Mouse (Mus musculus) neural tube, embryonic 14.5 days (tissue): ENCODE measurements around the gene Gm5741. TPM values are rescaled to one million over a fixed set of nuclear protein-coding genes. Genes with fewer than 3 reads are reported as not detected.

ENCODE experiments used
- ATAC-seq: fragments of 200-750 bp; cut with Nextera tagmentation; 2 replicates; pipeline ENCODE4 v1.8.0; 2017; ENCODE audit warnings: low read depth, mild to moderate bottlenecking, moderate TSS enrichment, moderate library complexity
- H3K27ac ChIP-seq: fragments of 300-500 bp; sonication (generic); 2 replicates; pipeline ENCODE4 v1.5.1; 2014; ENCODE audit warnings: low read depth, mild to moderate bottlenecking, control low read depth, low read length, moderate library complexity, mixed read lengths
- H3K27me3 ChIP-seq: fragments of 300-500 bp; sonication (generic); 2 replicates; pipeline ENCODE4 v1.6.1; 2014; ENCODE audit warnings: low read length; ENCODE audit not compliant: control insufficient read depth, insufficient read depth
- H3K36me3 ChIP-seq: fragments of 300-500 bp; sonication (generic); 2 replicates; pipeline ENCODE4 v1.6.1; 2014; ENCODE audit warnings: low read length, mixed read lengths; ENCODE audit not compliant: control insufficient read depth, insufficient read depth
- H3K4me1 ChIP-seq: fragments of 300-500 bp; sonication (generic); 2 replicates; pipeline ENCODE4 v1.6.1; 2014; ENCODE audit warnings: low read length; ENCODE audit not compliant: control insufficient read depth, insufficient read depth
- H3K4me2 ChIP-seq: fragments of 300-500 bp; sonication (generic); 2 replicates; pipeline ENCODE4 v1.6.1; 2014; ENCODE audit warnings: mild to moderate bottlenecking, low read depth, low read length, control low read depth
- H3K4me3 ChIP-seq: fragments of 300-500 bp; sonication (generic); 2 replicates; pipeline ENCODE4 v1.5.1; 2014; ENCODE audit warnings: low read depth, low read length, control low read depth, mixed read lengths
- H3K9ac ChIP-seq: fragments of 300-500 bp; sonication (generic); replicated peaks from 2 replicates; pipeline ENCODE4 v1.6.1; 2014; ENCODE audit warnings: low read depth, mild to moderate bottlenecking, control low read depth, low read length, mixed read lengths
- H3K9me3 ChIP-seq: fragments of 300-500 bp; sonication (generic); 2 replicates; pipeline ENCODE4 v1.6.1; 2016; ENCODE audit warnings: low read length; ENCODE audit not compliant: control insufficient read depth
- WGBS: fragments of 180-500 bp; shearing (Covaris S2); extraction: QIAGEN DNeasy Blood & Tissue Kit; methylation state at CpG from one replicate; pipeline ENCODE4 v1.1.7; 2014; 5-methylcytosine and 5-hydroxymethylcytosine counted together
- polyA plus RNA-seq: library from polyadenylated mRNA; unstranded; fragments of >200 nt; fragmentation: Nextera tagmentation; extraction: Ambion mirVana; gene quantifications from 2 replicates; pipeline ENCODE4 v1.2.1, GENCODE M21; 2014

The Gm5741 gene
- polyA plus RNA-seq, 1 experiment from 2014 or later: not detected

DNA sequence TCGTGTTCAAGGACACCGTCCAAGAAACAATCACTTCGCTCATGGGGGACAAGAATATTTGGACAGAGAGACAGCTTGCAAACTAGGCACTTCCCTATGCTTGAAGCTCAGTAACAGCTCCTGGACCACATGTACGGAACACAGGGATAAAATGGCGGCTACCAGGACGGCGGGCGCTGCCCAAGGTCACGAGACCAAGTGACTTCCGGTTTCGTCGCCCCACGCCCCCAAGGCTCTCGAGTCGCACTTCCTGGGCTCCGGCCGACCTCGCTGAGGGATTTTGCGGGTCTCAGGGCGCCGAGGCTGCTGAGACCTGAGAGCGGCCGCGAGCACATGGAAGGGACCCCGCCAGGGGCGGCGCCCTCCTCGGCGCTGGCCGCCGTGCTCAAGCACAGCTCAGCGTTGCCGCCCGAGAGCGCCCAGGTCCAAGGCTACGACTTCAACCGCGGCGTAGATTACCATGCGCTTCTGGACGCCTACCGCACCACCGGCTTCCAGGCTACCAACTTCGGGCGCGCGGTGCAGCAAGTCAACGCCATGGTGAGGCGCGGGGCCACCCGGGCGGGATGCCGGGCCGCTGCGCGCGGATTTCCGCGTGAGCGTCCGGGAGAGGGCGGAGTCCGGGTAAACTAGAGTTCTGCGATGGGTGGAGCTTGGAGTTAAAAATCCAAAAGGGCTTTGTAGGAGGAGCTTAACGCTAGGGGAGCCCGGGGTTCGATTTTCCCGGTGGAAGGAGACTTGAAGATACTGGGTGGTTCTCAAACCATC, 3.9 kb upstream of the Gm5741 start, which contains the start of gene Dhps:
Dhps (plus strand) TSS at position 244 of the 768 bp plus-strand sequence.
- under 1% methylated on average over 58 of the region's 68 CpGs for whole genome bisulfite sequencing
- H3K4me2 ChIP-seq: peak within 1 kb of the TSS; percentile 59
- no peaks in the 10 kb centered on the region for H3K27me3 ChIP-seq
- peak within 1 kb of the TSS; percentile 65 for H3K9ac ChIP-seq
- peak; percentile 91 for ATAC-seq
- peaks cover 32% of the 10 kb centered on the region for H3K36me3 ChIP-seq
- peak within 1 kb of the TSS; percentile 94 for H3K4me3 ChIP-seq
- peak within 1 kb of the TSS; percentile 88 for H3K27ac ChIP-seq
- peaks cover 11% of the 10 kb centered on the region; the same call in 1 of the 2 replicates for H3K4me1 ChIP-seq
- no peaks in the 10 kb centered on the region for H3K9me3 ChIP-seq

DNA sequence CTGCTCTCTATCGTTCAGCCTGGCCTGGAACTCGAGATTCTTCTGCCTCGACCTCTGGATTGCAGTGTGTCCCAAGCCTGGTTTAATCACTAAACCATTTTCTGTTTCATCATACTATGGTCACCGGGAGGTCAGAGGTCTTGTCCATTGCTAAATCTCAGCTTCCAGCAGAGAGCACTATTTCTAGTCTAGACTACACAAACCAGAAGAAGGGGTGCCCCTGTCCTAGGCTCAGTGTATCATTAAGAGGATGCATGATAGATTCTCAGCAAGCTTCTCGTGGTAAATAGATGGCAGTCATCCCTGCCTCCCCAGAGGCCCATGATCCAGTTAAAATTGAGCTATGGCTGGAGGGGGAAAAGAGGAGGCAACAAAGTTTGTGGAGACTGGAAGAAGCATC, 3.3 kb upstream of the Gm5741 start:
- Histone ChIP-seq H3K4me1 (peaks cover 11% of the 10 kb centered on the region; the same call in 1 of the 2 replicates), H3K9ac (no peak overlapping the region), H3K4me2 (peak overlapping the region; percentile 59), H3K36me3 (peaks cover 36% of the 10 kb centered on the region), H3K4me3 (peak overlapping the region; percentile 94), H3K27me3 (no peaks in the 10 kb centered on the region), H3K27ac (peak overlapping the region; percentile 88), H3K9me3 (no peaks in the 10 kb centered on the region)
- ATAC-seq: no peak
- 80% methylated on average over 5 of the region's 5 CpGs for WGBS

- Histone ChIP-seq H3K4me2 (no peak overlapping the region), H3K4me3 (no peak overlapping the region), H3K9me3 (no peaks in the 10 kb centered on the region), H3K27ac (no peak overlapping the region), H3K27me3 (no peaks in the 10 kb centered on the region), H3K9ac (no peak overlapping the region), H3K4me1 (peaks cover 3% of the 10 kb centered on the region; the same call in 1 of the 2 replicates), H3K36me3 (peaks cover 28% of the 10 kb centered on the region)
- WGBS: 96% methylated on average over 2 of the region's 2 CpGs
- no peak for ATAC-seq
These were observed 627 bp downstream of the Gm5741 start for GRCm38 (mm10) chr8:85067155-85067554.

GRCm38 (mm10) chr8:85065213-85065612, 2.6 kb downstream of the Gm5741 start:
- Histone ChIP-seq H3K36me3 (peaks cover 31% of the 10 kb centered on the region), H3K4me2 (no peak overlapping the region), H3K27ac (no peak overlapping the region), H3K4me1 (peaks cover 10% of the 10 kb centered on the region), H3K27me3 (no peaks in the 10 kb centered on the region), H3K9me3 (no peaks in the 10 kb centered on the region), H3K4me3 (no peak overlapping the region), H3K9ac (no peak overlapping the region)
- no peak for ATAC-seq
- WGBS: 38% methylated on average over 2 of the region's 2 CpGs

DNA sequence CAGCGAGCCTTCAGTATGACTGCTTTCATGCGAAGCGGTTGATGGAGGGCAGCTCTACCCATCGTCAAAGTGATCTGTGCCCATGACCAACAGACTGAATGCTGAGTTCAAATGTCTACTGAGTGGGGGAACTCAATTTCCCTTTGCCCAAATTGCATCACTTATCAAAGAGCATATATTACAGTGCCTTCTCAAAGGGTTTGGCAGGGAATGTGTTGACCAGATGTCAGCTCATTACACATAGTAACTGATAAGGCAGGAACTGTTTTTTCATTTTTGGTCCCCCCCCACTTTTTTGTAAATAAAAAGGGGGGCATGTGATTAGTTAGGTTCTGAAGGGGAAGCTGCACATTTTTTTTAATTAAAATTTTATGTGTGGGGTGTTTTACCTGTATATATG, 5.2 kb downstream of the Gm5741 start:
- ATAC-seq: no peak
- H3K27ac ChIP-seq: no peak overlapping the region
- no peak overlapping the region for H3K9ac ChIP-seq
- H3K4me1 ChIP-seq: peaks cover 10% of the 10 kb centered on the region
- no peaks in the 10 kb centered on the region for H3K9me3 ChIP-seq
- H3K27me3 ChIP-seq: no peaks in the 10 kb centered on the region
- no peak overlapping the region for H3K4me2 ChIP-seq
- no peak overlapping the region for H3K4me3 ChIP-seq
- 98% methylated on average over 4 of the region's 4 CpGs for WGBS
- peaks cover 28% of the 10 kb centered on the region for H3K36me3 ChIP-seq

DNA sequence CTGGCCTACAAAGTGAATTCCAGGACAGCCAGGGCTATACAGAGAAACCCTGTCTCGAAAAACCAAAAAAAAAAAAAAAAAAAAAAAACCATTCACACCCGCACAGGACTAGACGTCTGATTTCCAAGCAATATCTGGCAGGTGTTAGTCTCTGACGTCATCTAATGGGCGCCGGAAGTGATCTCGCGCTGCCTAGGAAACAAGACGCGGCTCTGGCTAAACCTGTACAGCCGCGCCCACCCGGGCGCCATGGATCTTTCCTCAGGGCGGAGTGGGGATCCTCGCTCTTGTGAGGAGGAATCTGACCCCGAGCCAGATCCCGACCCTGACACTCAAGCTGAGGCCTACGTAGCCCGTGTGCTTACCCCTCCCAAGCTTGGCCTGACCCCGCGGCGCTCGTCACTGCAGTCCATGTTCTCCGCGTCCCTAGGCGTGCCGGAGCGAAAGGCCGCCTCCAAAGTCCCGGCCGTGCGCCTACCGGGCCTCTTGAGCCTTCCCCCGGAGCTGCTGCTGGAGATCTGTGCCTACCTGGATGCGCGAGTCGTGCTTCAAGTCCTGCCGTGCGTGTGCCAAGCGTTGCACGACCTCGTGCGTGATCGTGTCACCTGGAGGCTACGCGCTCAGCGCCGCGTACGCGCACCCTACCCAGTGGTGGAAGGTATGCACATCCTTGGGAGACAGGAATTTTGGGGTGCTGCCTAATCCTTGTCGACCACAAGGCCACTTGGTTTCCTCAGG, 7.7 kb downstream of the Gm5741 start, which contains the start of gene Fbxw9:
Fbxw9 (plus strand) TSS at position 177 of the 738 bp plus-strand sequence.
- no peaks in the 10 kb centered on the region for H3K27me3 ChIP-seq
- peaks cover 10% of the 10 kb centered on the region for H3K4me1 ChIP-seq
- peak within 1 kb of the TSS; percentile 96 for H3K4me2 ChIP-seq
- no peaks in the 10 kb centered on the region for H3K9me3 ChIP-seq
- H3K9ac ChIP-seq: peak within 1 kb of the TSS; percentile 67
- peaks cover 21% of the 10 kb centered on the region; the same call in 1 of the 2 replicates for H3K36me3 ChIP-seq
- H3K27ac ChIP-seq: no peak within 1 kb of the TSS
- peak within 1 kb of the TSS; percentile 90 for H3K4me3 ChIP-seq
- 1% methylated on average over 52 of the region's 53 CpGs for WGBS
- ATAC-seq: peak; percentile 94

DNA sequence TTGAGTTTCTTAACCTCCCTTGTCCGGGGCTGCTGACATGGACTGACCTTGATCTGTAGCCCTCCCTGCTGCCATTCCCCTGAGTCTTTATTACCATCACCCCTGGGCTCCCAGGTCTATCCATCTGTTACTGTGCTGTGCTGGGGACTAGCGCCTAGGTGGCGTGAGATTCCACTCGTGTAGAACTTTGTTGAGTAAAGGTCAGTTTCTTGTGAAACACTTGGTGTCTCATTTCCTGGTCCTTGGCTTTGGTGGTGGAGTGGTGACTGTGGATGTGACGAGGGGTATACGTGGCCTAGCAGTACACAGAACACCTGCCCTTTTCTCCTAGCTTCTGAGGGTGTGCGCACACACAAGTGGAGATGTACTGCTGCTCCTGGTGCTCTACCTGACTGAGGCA, 10.4 kb downstream of the Gm5741 start:
- H3K36me3 ChIP-seq: peaks cover 40% of the 10 kb centered on the region
- 84% methylated on average over 7 of the region's 7 CpGs for WGBS
- no peaks in the 10 kb centered on the region for H3K27me3 ChIP-seq
- no peak for ATAC-seq
- H3K9me3 ChIP-seq: no peaks in the 10 kb centered on the region
- H3K27ac ChIP-seq: no peak overlapping the region
- H3K4me3 ChIP-seq: no peak overlapping the region
- peaks cover 10% of the 10 kb centered on the region for H3K4me1 ChIP-seq
- no peak overlapping the region for H3K4me2 ChIP-seq
- no peak overlapping the region for H3K9ac ChIP-seq

- H3K9me3 ChIP-seq: no peaks in the 10 kb centered on the region
- no peak overlapping the region for H3K4me2 ChIP-seq
- no peak for ATAC-seq
- H3K27me3 ChIP-seq: no peaks in the 10 kb centered on the region
- 96% methylated on average over 6 of the region's 6 CpGs for WGBS
- no peak overlapping the region for H3K9ac ChIP-seq
- H3K4me3 ChIP-seq: no peak overlapping the region
- H3K27ac ChIP-seq: no peak overlapping the region
- peaks cover 58% of the 10 kb centered on the region for H3K36me3 ChIP-seq
- H3K4me1 ChIP-seq: peaks cover 5% of the 10 kb centered on the region; the same call in 1 of the 2 replicates
These were observed 24.2 kb downstream of the Gm5741 start for GRCm38 (mm10) chr8:85043619-85044018.
